Mouse (Mus musculus) small intestine, adult 2 months (tissue): ENCODE data around the gene Myoz1. TPM values are rescaled to one million over a fixed set of nuclear protein-coding genes. Genes with fewer than 3 reads are reported as not detected.
"Not testable (repeated sequence)": the region's sequence is repeated elsewhere in the genome, so short reads cannot be mapped to it uniquely, and the experiment has no call there.

ENCODE experiments used
- H3K27ac ChIP-seq: fragments of 200-500 bp; 2 replicates; pipeline ENCODE4 v1.5.1; 2012; ENCODE audit warnings: low read depth, low read length, control low read depth, inconsistent platforms; ENCODE audit not compliant: insufficient read depth
- H3K27me3 ChIP-seq: fragments of 200-500 bp; 2 replicates; pipeline ENCODE4 v1.6.1; 2012; ENCODE audit warnings: mild to moderate bottlenecking, moderate library complexity, low read length, inconsistent platforms; ENCODE audit not compliant: control insufficient read depth, insufficient read depth
- H3K36me3 ChIP-seq: fragments of 200-500 bp; 2 replicates; pipeline ENCODE4 v1.6.1; 2012; ENCODE audit warnings: mild to moderate bottlenecking, low read length, control low read depth, inconsistent platforms; ENCODE audit not compliant: control insufficient read depth, insufficient read depth
- H3K4me1 ChIP-seq: fragments of 200-500 bp; 2 replicates; pipeline ENCODE4 v1.6.1; 2012; ENCODE audit warnings: low read length, inconsistent platforms, mixed read lengths; ENCODE audit not compliant: control insufficient read depth, insufficient read depth, insufficient read length
- H3K4me3 ChIP-seq: fragments of 200-500 bp; 2 replicates; pipeline ENCODE4 v1.5.1; 2012; ENCODE audit warnings: low read depth, mild to moderate bottlenecking, control low read depth, inconsistent platforms, low read length, moderate library complexity
- CTCF ChIP-seq: fragments of 200-500 bp; IDR thresholded peaks from 2 replicates; pipeline ENCODE4 v1.5.1; 2012; ENCODE audit warnings: low read depth, mild to moderate bottlenecking, control low read depth, inconsistent platforms, low read length, moderate library complexity, mixed read lengths; ENCODE audit not compliant: insufficient replicate concordance, insufficient read length; ENCODE audit errors: extremely low read depth
- POLR2A ChIP-seq: fragments of 200-500 bp; IDR thresholded peaks from 2 replicates; pipeline ENCODE4 v1.6.1; 2012; ENCODE audit warnings: low read depth, mild to moderate bottlenecking, control low read depth, inconsistent platforms, low read length, moderate library complexity
- WGBS: fragments of 180-500 bp; shearing (Covaris S2); methylation state at CpG from one replicate; pipeline ENCODE4 v1.1.7; 2018; 5-methylcytosine and 5-hydroxymethylcytosine counted together
- polyA plus RNA-seq: library from polyadenylated mRNA; depleted of rRNA; stranded (reverse); fragments of >200 nt; gene quantifications from 2 replicates; pipeline ENCODE4 v1.2.3, GENCODE M21; 2012

The Myoz1 gene
- polyA plus RNA-seq, 1 experiment, result not detected

- H3K27me3 ChIP-seq, result no peaks in the 10 kb centered on the region
- WGBS, result 4% methylated on average over 16 of the region's 16 CpGs
- H3K4me1 ChIP-seq, result peaks cover 3% of the 10 kb centered on the region; the same call in 1 of the 2 replicates
- TF ChIP-seq CTCF, result no peak
- no peak for TF ChIP-seq POLR2A
- H3K27ac ChIP-seq, result peak overlapping the region; percentile 1; the same call in 1 of the 2 replicates
- H3K36me3 ChIP-seq, result no peaks in the 10 kb centered on the region; the same call in 1 of the 2 replicates
- peak overlapping the region; percentile 97 for H3K4me3 ChIP-seq
These were observed 16.3 kb downstream of the Myoz1 start for GRCm38 (mm10) chr14:20639918-20640619.

- 84% methylated on average over 6 of the region's 6 CpGs for WGBS
- no peak for TF ChIP-seq POLR2A
- no peak for TF ChIP-seq CTCF
These were observed 17.6 kb downstream of the Myoz1 start for GRCm38 (mm10) chr14:20638702-20639101.

GRCm38 (mm10) chr14:20637818-20638574 lies 18.3 kb downstream of the Myoz1 start:
- no peak for TF ChIP-seq POLR2A
- no peak for TF ChIP-seq CTCF
- 71% methylated on average over 2 of the region's 2 CpGs for whole genome bisulfite sequencing
- Histone ChIP-seq H3K36me3 (no peaks in the 10 kb centered on the region; the same call in 1 of the 2 replicates), H3K27ac (no peak overlapping the region), H3K4me3 (no peak overlapping the region), H3K4me1 (peaks cover 3% of the 10 kb centered on the region; the same call in 1 of the 2 replicates), H3K27me3 (no peaks in the 10 kb centered on the region)

More at GRCm38 (mm10) chr14:20638702-20639101, 17.6 kb downstream of the Myoz1 start:
- no peaks in the 10 kb centered on the region for H3K27me3 ChIP-seq
- no peak overlapping the region for H3K4me3 ChIP-seq
- H3K36me3 ChIP-seq, result no peaks in the 10 kb centered on the region; the same call in 1 of the 2 replicates
- H3K27ac ChIP-seq, result no peak overlapping the region
- peaks cover 3% of the 10 kb centered on the region; the same call in 1 of the 2 replicates for H3K4me1 ChIP-seq

GRCm38 (mm10) chr14:20636968-20637367 lies 19.4 kb downstream of the Myoz1 start:
- not testable (repeated sequence) for H3K27me3 ChIP-seq, H3K27ac ChIP-seq, H3K4me3 ChIP-seq, H3K4me1 ChIP-seq, H3K36me3 ChIP-seq
- WGBS, result 91% methylated on average over 3 of the region's 3 CpGs

- TF ChIP-seq POLR2A, result no peak
- TF ChIP-seq CTCF, result no peak
- H3K36me3 ChIP-seq, result no peaks in the 10 kb centered on the region
- 37% methylated on average over 2 of the region's 2 CpGs for WGBS
- no peaks in the 10 kb centered on the region for H3K4me1 ChIP-seq
- no peak overlapping the region for H3K4me3 ChIP-seq
- no peak overlapping the region for H3K27ac ChIP-seq
- no peaks in the 10 kb centered on the region for H3K27me3 ChIP-seq
These were observed 20.8 kb downstream of the Myoz1 start for GRCm38 (mm10) chr14:20635546-20635945.

- TF ChIP-seq POLR2A (no peak), CTCF (no peak)
These were observed 25.1 kb downstream of the Myoz1 start for GRCm38 (mm10) chr14:20631253-20631652.

GRCm38 (mm10) chr14:20626971-20627370 lies 29.4 kb downstream of the Myoz1 start:
- peaks cover 7% of the 10 kb centered on the region; the same call in 1 of the 2 replicates for H3K4me1 ChIP-seq
- no peaks in the 10 kb centered on the region for H3K27me3 ChIP-seq
- no peaks in the 10 kb centered on the region for H3K36me3 ChIP-seq
- WGBS, result 81% methylated on average over 3 of the region's 3 CpGs
- H3K27ac ChIP-seq, result 0 out of 2 replicates have a peak overlapping the region, but pooled peaks have one; percentile 30
- no peak overlapping the region for H3K4me3 ChIP-seq
- TF ChIP-seq POLR2A (no peak), CTCF (no peak)

More at GRCm38 (mm10) chr14:20631253-20631652, 25.1 kb downstream of the Myoz1 start:
- Histone ChIP-seq H3K4me3 (no peak overlapping the region), H3K4me1 (peaks cover 7% of the 10 kb centered on the region; the same call in 1 of the 2 replicates), H3K27ac (no peak overlapping the region), H3K27me3 (no peaks in the 10 kb centered on the region), H3K36me3 (no peaks in the 10 kb centered on the region)
- WGBS, result 31% methylated on average over 4 of the region's 4 CpGs
